Mouse (Mus musculus) kidney, embryonic 14.5 days (tissue): ENCODE results near the gene Bag3. TPM values are rescaled to one million over a fixed set of nuclear protein-coding genes. Genes with fewer than 3 reads are reported as not detected.

ENCODE experiments used
- ATAC-seq: fragments of 200-750 bp; cut with Nextera tagmentation; 2 replicates; pipeline ENCODE4 v1.8.0; 2017; ENCODE audit warnings: moderate number of reproducible peaks, mild to moderate bottlenecking, moderate TSS enrichment, moderate library complexity; ENCODE audit not compliant: low FRiP score, low TSS enrichment
- H3K27ac ChIP-seq: fragments of 300-500 bp; sonication (generic); 2 replicates; pipeline ENCODE4 v1.5.1; 2014; ENCODE audit warnings: low read depth, mild to moderate bottlenecking, low read length, moderate library complexity, mixed read lengths
- H3K27me3 ChIP-seq: fragments of 300-500 bp; sonication (generic); 2 replicates; pipeline ENCODE4 v1.6.1; 2014; ENCODE audit warnings: mild to moderate bottlenecking, low read length; ENCODE audit not compliant: control insufficient read depth, insufficient read depth
- H3K36me3 ChIP-seq: fragments of 300-500 bp; sonication (generic); 2 replicates; pipeline ENCODE4 v1.6.1; 2014; ENCODE audit warnings: low read length, mixed read lengths; ENCODE audit not compliant: control insufficient read depth, insufficient read depth
- H3K4me1 ChIP-seq: fragments of 300-500 bp; sonication (generic); 2 replicates; pipeline ENCODE4 v1.6.1; 2014; ENCODE audit warnings: low read length, mixed read lengths; ENCODE audit not compliant: control insufficient read depth, insufficient read depth
- H3K4me2 ChIP-seq: fragments of 300-500 bp; sonication (generic); replicated peaks from 2 replicates; pipeline ENCODE4 v1.6.1; 2014; ENCODE audit warnings: low read depth, mild to moderate bottlenecking, low read length
- H3K4me3 ChIP-seq: fragments of 300-500 bp; sonication (generic); 2 replicates; pipeline ENCODE4 v1.5.1; 2014; ENCODE audit warnings: mild to moderate bottlenecking, low read length
- H3K9ac ChIP-seq: fragments of 300-500 bp; sonication (generic); 2 replicates; pipeline ENCODE4 v1.6.1; 2014; ENCODE audit warnings: low read depth, mild to moderate bottlenecking, low read length, moderate library complexity
- H3K9me3 ChIP-seq: fragments of 300-500 bp; sonication (generic); 2 replicates; pipeline ENCODE4 v1.6.1; 2016; ENCODE audit warnings: low read length; ENCODE audit not compliant: control insufficient read depth
- whole genome bisulfite sequencing: fragments of 180-500 bp; shearing (Covaris S2); extraction: QIAGEN DNeasy Blood & Tissue Kit; methylation state at CpG from one replicate; pipeline ENCODE4 v1.1.7; 2014; 5-methylcytosine and 5-hydroxymethylcytosine counted together
- polyA plus RNA-seq: library from polyadenylated mRNA; unstranded; fragments of >200 nt; fragmentation: Nextera tagmentation; extraction: Ambion mirVana; gene quantifications from 2 replicates; pipeline ENCODE4 v1.2.1, GENCODE M21; 2014

Bag3 gene
- polyA plus RNA-seq, 1 experiment from 2014 or later = 11.5 TPM

GRCm38 (mm10) chr7:128550328-128551086 lies 27.1 kb downstream of the Bag3 start:
- no peak overlapping the region for H3K4me3 ChIP-seq
- H3K4me2 ChIP-seq = no peak overlapping the region
- H3K36me3 ChIP-seq = peaks cover 19% of the 10 kb centered on the region; the same call in 1 of the 2 replicates
- H3K27ac ChIP-seq = no peak overlapping the region
- 62% methylated on average over 1 of the region's 1 CpGs for WGBS
- H3K27me3 ChIP-seq = no peaks in the 10 kb centered on the region
- no peak for ATAC-seq
- no peaks in the 10 kb centered on the region for H3K4me1 ChIP-seq
- H3K9ac ChIP-seq = no peak overlapping the region
- H3K9me3 ChIP-seq = no peaks in the 10 kb centered on the region

- no peaks in the 10 kb centered on the region for H3K27me3 ChIP-seq
- H3K4me1 ChIP-seq = no peaks in the 10 kb centered on the region
- no peaks in the 10 kb centered on the region for H3K9me3 ChIP-seq
- no peak for ATAC-seq
- no peak overlapping the region for H3K9ac ChIP-seq
- peaks cover 14% of the 10 kb centered on the region; the same call in 1 of the 2 replicates for H3K36me3 ChIP-seq
- no peak overlapping the region for H3K4me2 ChIP-seq
- WGBS = 75% methylated on average over 3 of the region's 3 CpGs
- H3K4me3 ChIP-seq = no peak overlapping the region
- H3K27ac ChIP-seq = no peak overlapping the region
These were observed 27.7 kb downstream of the Bag3 start for GRCm38 (mm10) chr7:128551087-128551457.

- Histone ChIP-seq H3K9me3 (no peaks in the 10 kb centered on the region), H3K4me1 (no peaks in the 10 kb centered on the region), H3K27ac (no peak overlapping the region), H3K36me3 (no peaks in the 10 kb centered on the region; the same call in 1 of the 2 replicates), H3K4me3 (no peak overlapping the region), H3K9ac (no peak overlapping the region), H3K4me2 (no peak overlapping the region), H3K27me3 (no peaks in the 10 kb centered on the region)
- WGBS = 47% methylated on average over 3 of the region's 3 CpGs
- no peak for ATAC-seq
These were observed 29.8 kb downstream of the Bag3 start for GRCm38 (mm10) chr7:128553105-128553705.

- Histone ChIP-seq H3K4me3 (no peak overlapping the region), H3K9me3 (no peaks in the 10 kb centered on the region), H3K27me3 (no peaks in the 10 kb centered on the region), H3K36me3 (no peaks in the 10 kb centered on the region), H3K27ac (no peak overlapping the region), H3K9ac (no peak overlapping the region), H3K4me1 (no peaks in the 10 kb centered on the region), H3K4me2 (no peak overlapping the region)
- ATAC-seq = no peak
- 66% methylated on average over 6 of the region's 6 CpGs for WGBS
These were observed 31.1 kb downstream of the Bag3 start for GRCm38 (mm10) chr7:128554502-128554901.

GRCm38 (mm10) chr7:128555141-128555750 lies 31.8 kb downstream of the Bag3 start:
- ATAC-seq = no peak
- Histone ChIP-seq H3K27me3 (no peaks in the 10 kb centered on the region), H3K4me1 (no peaks in the 10 kb centered on the region), H3K9ac (no peak overlapping the region), H3K4me2 (no peak overlapping the region), H3K4me3 (no peak overlapping the region), H3K36me3 (no peaks in the 10 kb centered on the region), H3K27ac (no peak overlapping the region), H3K9me3 (no peaks in the 10 kb centered on the region)
- WGBS = 86% methylated on average over 5 of the region's 5 CpGs

GRCm38 (mm10) chr7:128556923-128557430 lies 33.6 kb downstream of the Bag3 start:
- Histone ChIP-seq H3K36me3 (no peaks in the 10 kb centered on the region), H3K27me3 (no peaks in the 10 kb centered on the region), H3K4me3 (no peak overlapping the region), H3K4me1 (no peaks in the 10 kb centered on the region), H3K4me2 (no peak overlapping the region), H3K27ac (no peak overlapping the region), H3K9me3 (no peaks in the 10 kb centered on the region), H3K9ac (no peak overlapping the region)
- no peak for ATAC-seq
- WGBS = 71% methylated on average over 1 of the region's 1 CpGs

GRCm38 (mm10) chr7:128563373-128563772 lies 40.0 kb downstream of the Bag3 start:
- Histone ChIP-seq H3K27me3 (no peaks in the 10 kb centered on the region), H3K4me2 (no peak overlapping the region), H3K36me3 (no peaks in the 10 kb centered on the region), H3K4me1 (no peaks in the 10 kb centered on the region), H3K4me3 (no peak overlapping the region), H3K9me3 (no peaks in the 10 kb centered on the region), H3K9ac (no peak overlapping the region), H3K27ac (no peak overlapping the region)
- no peak for ATAC-seq
- WGBS = 45% methylated on average over 4 of the region's 4 CpGs

- Histone ChIP-seq H3K9ac (no peak overlapping the region), H3K4me2 (no peak overlapping the region), H3K4me1 (no peaks in the 10 kb centered on the region), H3K4me3 (no peak overlapping the region), H3K36me3 (no peaks in the 10 kb centered on the region), H3K27me3 (no peaks in the 10 kb centered on the region), H3K9me3 (no peaks in the 10 kb centered on the region), H3K27ac (no peak overlapping the region)
- WGBS = 53% methylated on average over 7 of the region's 7 CpGs
- no peak for ATAC-seq
These were observed 42.9 kb downstream of the Bag3 start for GRCm38 (mm10) chr7:128566311-128566710.
